Mouse (Mus musculus) ovary, postnatal 36 days (tissue): Measurements from ENCODE around the gene Rasa1.

ENCODE experiments used
- DNase-seq: peaks from one replicate; pipeline ENCODE4 v3.0.0; 2022; ENCODE audit warnings: low spot score, mixed read lengths

Rasa1 gene

GRCm38 (mm10) chr13:85288843-85289713, at the start of gene Rasa1:
Rasa1 (minus strand) TSS chr13:85289130.
- peak; percentile 96 for DNase-seq

- no peak for DNase-seq
Observed at GRCm38 (mm10) chr13:85311547-85311946, 22.6 kb upstream of the Rasa1 start.

- DNase-seq: no peak
Observed at GRCm38 (mm10) chr13:85310968-85311367, 22.0 kb upstream of the Rasa1 start.

- no peak for DNase-seq
Observed at GRCm38 (mm10) chr13:85310483-85310882, 21.6 kb upstream of the Rasa1 start.

- DNase-seq: no peak
Observed at GRCm38 (mm10) chr13:85306039-85306438, 17.1 kb upstream of the Rasa1 start.

GRCm38 (mm10) chr13:85290651-85291050, 1.7 kb upstream of the Rasa1 start:
- no peak for DNase-seq

- no peak for DNase-seq
Observed at GRCm38 (mm10) chr13:85288574-85288842, 422 bp downstream of the Rasa1 start.

GRCm38 (mm10) chr13:85287876-85288573, 905 bp downstream of the Rasa1 start:
- DNase-seq: peak; percentile 51

GRCm38 (mm10) chr13:85282626-85283025, 6.3 kb downstream of the Rasa1 start:
- DNase-seq: no peak

- DNase-seq: no peak
Observed at GRCm38 (mm10) chr13:85278951-85279350, 10.0 kb downstream of the Rasa1 start.

- DNase-seq: no peak
Observed at GRCm38 (mm10) chr13:85274572-85274971, 14.4 kb downstream of the Rasa1 start.

- no peak for DNase-seq
Observed at GRCm38 (mm10) chr13:85273788-85274187, 15.1 kb downstream of the Rasa1 start.

GRCm38 (mm10) chr13:85238760-85239159, 50.2 kb downstream of the Rasa1 start:
- no peak for DNase-seq

GRCm38 (mm10) chr13:85218656-85219055, 70.3 kb downstream of the Rasa1 start:
- DNase-seq: no peak

- DNase-seq: no peak
Observed at GRCm38 (mm10) chr13:85210353-85210752, 78.6 kb downstream of the Rasa1 start.

- DNase-seq: no peak
Observed at GRCm38 (mm10) chr13:85208656-85209055, 80.3 kb downstream of the Rasa1 start.

- DNase-seq: no peak
Observed at GRCm38 (mm10) chr13:85207493-85207892, 81.4 kb downstream of the Rasa1 start.

- DNase-seq: no peak
Observed at GRCm38 (mm10) chr13:85191253-85191652, 97.7 kb downstream of the Rasa1 start.

- DNase-seq: no peak
Observed at GRCm38 (mm10) chr13:85189644-85190121, 99.2 kb downstream of the Rasa1 start.

- peak; percentile 90 for DNase-seq
Observed at GRCm38 (mm10) chr13:85188903-85189643, 99.9 kb downstream of the Rasa1 start, which contains the start of gene Ccnh. Ccnh (plus strand) TSS chr13:85189408.
